Mouse (Mus musculus) activated CD4-positive, CD25-positive, alpha-beta regulatory T cell (primary cell): ENCODE data around the gene 2310050C09Rik. TPM values are rescaled to one million over a fixed set of nuclear protein-coding genes. Genes with fewer than 3 reads are reported as not detected.

Experiments used
- polyA plus RNA-seq, 2 experiments: library from polyadenylated mRNA; unstranded; fragments of 100-300 nt; shearing (Covaris generic); gene quantifications; one replicate each; pipeline ENCODE4 v1.2.1; 2017

The 2310050C09Rik gene
- polyA plus RNA-seq: not detected

DNA sequence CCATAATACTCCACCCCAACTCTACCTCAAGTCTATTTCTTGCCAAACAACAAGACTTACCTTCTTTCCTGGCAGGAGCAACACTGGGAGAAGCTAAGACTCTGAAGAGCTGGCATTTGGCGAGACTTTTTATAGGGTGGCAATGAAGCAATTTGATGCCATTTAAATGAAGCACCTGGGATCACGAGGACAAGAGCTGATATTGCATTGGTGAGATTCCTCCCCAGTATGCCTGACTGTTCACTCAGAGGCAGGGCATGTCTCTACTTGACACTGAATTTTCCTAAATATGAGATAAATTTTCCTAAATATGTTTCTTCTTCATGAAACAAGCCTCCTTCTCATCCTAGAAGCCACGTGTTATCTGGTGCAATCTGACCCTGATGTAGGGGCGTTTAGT is at the start of gene 2310050C09Rik:
Gene 2310050C09Rik, minus strand, starts transcription at position 101 of the 400 bp plus-strand sequence.

DNA sequence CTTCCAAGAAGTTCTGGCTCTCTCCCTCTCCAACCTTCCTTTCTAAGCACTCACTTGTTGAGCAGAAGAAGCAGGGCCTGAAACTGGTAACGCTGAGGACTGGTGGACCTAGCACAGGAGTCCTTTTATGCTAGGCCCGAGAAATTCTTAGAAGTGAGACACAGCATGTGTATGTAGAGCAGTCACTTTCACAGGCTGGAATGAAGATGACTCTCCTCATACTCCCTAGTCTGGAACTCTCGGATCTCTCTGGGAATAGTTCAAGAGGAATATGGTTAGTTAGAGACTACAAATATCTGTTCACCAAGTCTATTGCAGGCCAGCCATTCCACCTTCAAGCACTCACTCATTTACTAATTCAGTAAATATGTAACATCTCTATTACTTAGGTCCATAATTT is 18.8 kb downstream of the 2310050C09Rik start, which contains the start of gene Lce1l:
Gene Lce1l, minus strand, starts transcription at position 101 of the 400 bp plus-strand sequence.

DNA sequence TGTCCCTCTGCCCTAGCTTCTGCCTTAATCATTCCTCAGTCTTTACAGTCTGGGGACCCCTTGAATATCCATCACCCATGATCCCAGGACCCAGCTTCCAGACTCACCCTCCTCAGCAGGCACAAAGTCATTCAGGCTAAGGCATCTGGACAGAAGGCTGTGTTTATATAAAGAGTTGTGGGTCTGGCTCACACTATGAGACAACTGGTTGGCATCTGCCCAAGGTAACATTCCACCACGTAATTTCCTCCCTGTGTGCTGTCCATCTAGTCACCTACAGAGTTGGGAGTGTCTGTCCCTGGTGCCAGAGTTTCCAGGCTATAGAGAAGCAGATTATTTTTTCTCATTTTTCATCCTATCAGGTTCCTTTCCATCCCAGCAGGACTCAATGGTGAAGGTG is 42.9 kb downstream of the 2310050C09Rik start, which contains the start of gene Kprp:
Gene Kprp, minus strand, starts transcription at position 140 of the 400 bp plus-strand sequence.

Other genes starting within 250 kb of the 2310050C09Rik start
- not detected for gene Lce6a, start 248.6 kb downstream of the 2310050C09Rik start, polyA plus RNA-seq
- not detected for gene Lce1a1, start 221.9 kb downstream of the 2310050C09Rik start, polyA plus RNA-seq
- gene Lce1b, start 213.3 kb downstream of the 2310050C09Rik start, polyA plus RNA-seq: not detected
- gene Lce1a2, start 199.9 kb downstream of the 2310050C09Rik start, polyA plus RNA-seq: not detected
- gene Lce1c, start 191.0 kb downstream of the 2310050C09Rik start, polyA plus RNA-seq: not detected
- not detected for gene Lce1d, start 183.0 kb downstream of the 2310050C09Rik start, polyA plus RNA-seq
- not detected for gene Lce1e, start 161.1 kb downstream of the 2310050C09Rik start, polyA plus RNA-seq
- not detected for gene Lce1f, start 149.9 kb downstream of the 2310050C09Rik start, polyA plus RNA-seq
- not detected for gene Gm38119, start 131.1 kb downstream of the 2310050C09Rik start, polyA plus RNA-seq
- gene Lce1g, start 117.9 kb downstream of the 2310050C09Rik start, polyA plus RNA-seq: not detected
- not detected for gene Lce1h, start 105.2 kb downstream of the 2310050C09Rik start, polyA plus RNA-seq
- gene Lce1i, start 91.3 kb downstream of the 2310050C09Rik start, polyA plus RNA-seq: not detected
- not detected for gene Lce1j, start 79.7 kb downstream of the 2310050C09Rik start, polyA plus RNA-seq
- not detected for gene Lce1k, start 62.3 kb downstream of the 2310050C09Rik start, polyA plus RNA-seq
- not detected for gene Kprp, start 43.0 kb downstream of the 2310050C09Rik start, polyA plus RNA-seq
- not detected for gene Lce1l, start 18.9 kb downstream of the 2310050C09Rik start, polyA plus RNA-seq
- not detected for gene Lce3a, start 56.0 kb upstream of the 2310050C09Rik start, polyA plus RNA-seq
- not detected for gene Lce3b, start 62.8 kb upstream of the 2310050C09Rik start, polyA plus RNA-seq
- not detected for gene Lce3c, start 74.3 kb upstream of the 2310050C09Rik start, polyA plus RNA-seq
- gene Lce3d, start 87.2 kb upstream of the 2310050C09Rik start, polyA plus RNA-seq: not detected
- not detected for gene Lce3e, start 96.8 kb upstream of the 2310050C09Rik start, polyA plus RNA-seq
- not detected for gene Lce3f, start 122.0 kb upstream of the 2310050C09Rik start, polyA plus RNA-seq
- not detected for gene Crct1, start 145.5 kb upstream of the 2310050C09Rik start, polyA plus RNA-seq
- not detected for gene Lce1m, start 148.8 kb upstream of the 2310050C09Rik start, polyA plus RNA-seq
- 1 to 10 TPM in 1 of 2 experiments, not detected in 1; 1.6 TPM for gene Gm4858, start 198.6 kb upstream of the 2310050C09Rik start, polyA plus RNA-seq